45 mouse cellular contexts compared by ENCODE assay signal in the genomic region with DNA sequence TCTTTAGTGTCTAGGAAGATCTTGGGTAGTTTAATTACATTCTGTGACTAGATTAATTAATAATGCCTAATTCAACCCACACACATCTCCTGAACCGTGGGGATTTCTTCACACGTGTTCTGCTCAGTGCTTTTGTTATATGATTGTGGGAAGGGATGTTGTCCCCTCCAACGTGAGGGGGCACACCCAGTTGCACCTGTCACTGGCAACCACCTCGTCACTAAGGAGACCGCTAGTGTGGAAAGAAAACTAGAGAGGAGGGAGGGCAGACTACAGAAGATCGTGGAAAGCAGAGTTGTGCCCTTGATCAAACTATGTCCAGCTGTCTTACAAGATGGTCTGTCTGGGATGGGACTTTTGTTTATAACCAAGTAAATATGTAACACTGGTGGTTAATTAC. TPM values are rescaled to one million over a fixed set of nuclear protein-coding genes. Genes with fewer than 3 reads are reported as not detected.
"Had no signal": no experiment of that assay in that cellular context is flagged by ENCODE, and none has a peak within 500 bp of the region (broad histone marks: within the 10 kb centered on the region; RNA-seq: fewer than 3 reads in every experiment).

No protein-coding gene starts in this region.

- DNase-seq: left cerebral cortex, postnatal 4 days; liver; liver, embryonic 13.5 days; liver, postnatal 0 days; lung, adult 18-20 months; lung, adult 2 months; lung, embryonic 14.5 days; lung, postnatal 10 days; lung, postnatal 14 days; lung, postnatal 36 days; lung, postnatal 4 days; midbrain, embryonic 14.5 days had no signal

- H3K9ac ChIP-seq: limb, embryonic 12.5 days; limb, embryonic 13.5 days; limb, embryonic 15.5 days; liver, embryonic 12.5 days; liver, embryonic 13.5 days; liver, embryonic 14.5 days; liver, embryonic 15.5 days; liver, postnatal 0 days; lung, embryonic 14.5 days; lung, embryonic 15.5 days; midbrain, embryonic 13.5 days; midbrain, embryonic 15.5 days had no signal

- H3K27me3 ChIP-seq: lung, embryonic 15.5 days; midbrain, embryonic 12.5 days; midbrain, embryonic 13.5 days; midbrain, embryonic 15.5 days had no signal

- H3K36me3 ChIP-seq: limb, embryonic 10.5 days; limb, embryonic 12.5 days; limb, embryonic 13.5 days; limb, embryonic 15.5 days; liver, embryonic 12.5 days; liver, embryonic 13.5 days; liver, embryonic 15.5 days; lung, embryonic 15.5 days; midbrain, embryonic 10.5 days; midbrain, embryonic 12.5 days; midbrain, embryonic 13.5 days; midbrain, embryonic 15.5 days had no signal

- H3K4me1 ChIP-seq: limb, embryonic 10.5 days; limb, embryonic 12.5 days; limb, embryonic 13.5 days; limb, embryonic 15.5 days; liver, embryonic 12.5 days; liver, embryonic 15.5 days; lung, embryonic 15.5 days; midbrain, embryonic 10.5 days; midbrain, embryonic 12.5 days; midbrain, embryonic 13.5 days; midbrain, embryonic 15.5 days had no signal

- H3K27ac ChIP-seq: limb, embryonic 10.5 days; limb, embryonic 12.5 days; limb, embryonic 13.5 days; limb, embryonic 15.5 days; liver, embryonic 12.5 days; liver, embryonic 13.5 days; liver, embryonic 14.5 days; liver, embryonic 15.5 days; lung, embryonic 15.5 days; macrophage; midbrain, embryonic 10.5 days; midbrain, embryonic 12.5 days; midbrain, embryonic 13.5 days; midbrain, embryonic 15.5 days had no signal

- H3K9me3 ChIP-seq: limb, embryonic 10.5 days; limb, embryonic 12.5 days; limb, embryonic 13.5 days; limb, embryonic 15.5 days; liver, embryonic 12.5 days; liver, embryonic 13.5 days; liver, embryonic 15.5 days; lung, embryonic 15.5 days; megakaryocyte, embryonic 14.5 days; midbrain, embryonic 10.5 days; midbrain, embryonic 12.5 days; midbrain, embryonic 13.5 days; midbrain, embryonic 15.5 days had no signal

- H3K4me3 ChIP-seq: limb, embryonic 10.5 days; limb, embryonic 12.5 days; limb, embryonic 13.5 days; limb, embryonic 15.5 days; liver, embryonic 12.5 days; liver, embryonic 13.5 days; liver, embryonic 15.5 days; lung, embryonic 15.5 days; megakaryocyte, embryonic 14.5 days; midbrain, embryonic 10.5 days; midbrain, embryonic 12.5 days; midbrain, embryonic 13.5 days; midbrain, embryonic 15.5 days had no signal

- H3K4me2 ChIP-seq: limb, embryonic 12.5 days; limb, embryonic 13.5 days; limb, embryonic 15.5 days; liver, embryonic 11.5 days; liver, embryonic 12.5 days; liver, embryonic 13.5 days; liver, embryonic 15.5 days; lung, embryonic 14.5 days; lung, embryonic 15.5 days; midbrain, embryonic 11.5 days; midbrain, embryonic 12.5 days; midbrain, embryonic 13.5 days; midbrain, embryonic 15.5 days had no signal

- ATAC-seq: liver, embryonic 12.5 days; liver, postnatal 0 days; lung, postnatal 0 days had no signal

RNA-seq across cellular contexts. Expression of a gene that starts 40.1 kb away (rescaled TPM):
- total RNA-seq: left cerebral cortex, adult 8-10 months; left cerebral cortex, postnatal 10 days; left cerebral cortex, postnatal 14 days; left cerebral cortex, postnatal 25 days; left cerebral cortex, postnatal 36 days; left cerebral cortex, postnatal 4 days; liver, adult 2 months; megakaryocyte progenitor cell, adult 5-6 weeks; megakaryocyte, adult 5-6 weeks; midbrain, postnatal 0 days; monocyte, adult 5-6 weeks had no signal
- polyA plus RNA-seq: limb, embryonic 11.5 days; limb, embryonic 13.5 days; limb, embryonic 14.5 days; limb, embryonic 15.5 days; liver, adult 2 months; liver, embryonic 12.5 days; liver, embryonic 13.5 days; liver, embryonic 14.5 days; liver, embryonic 15.5 days; liver, embryonic 16.5 days; liver, postnatal 0 days; lung, adult 2 months; lung, embryonic 14.5 days; lung, embryonic 15.5 days; lung, embryonic 16.5 days; lung, postnatal 0 days; macrophage; midbrain, embryonic 11.5 days; midbrain, embryonic 12.5 days; midbrain, embryonic 13.5 days; midbrain, embryonic 15.5 days; midbrain, embryonic 16.5 days; midbrain, postnatal 0 days; neural tube, embryonic 11.5 days had no signal
